Mouse (Mus musculus) MEL (cell line): ENCODE results near the gene Rasgrp1. TPM values are rescaled to one million over a fixed set of nuclear protein-coding genes. Genes with fewer than 3 reads are reported as not detected.

Experiments used
- DNase-seq: peaks from one replicate; pipeline ENCODE4 v3.0.0; 2011; ENCODE audit warnings: low read depth, low spot score
- H3K27ac ChIP-seq: 2 replicates; pipeline ENCODE4 v1.5.1; 2012; ENCODE audit warnings: low read depth, mild to moderate bottlenecking, control low read depth, low read length, moderate library complexity; ENCODE audit not compliant: control insufficient read depth
- H3K27me3 ChIP-seq, 2 experiments: fragments of 150-350 bp in 1 of 2; sonication (generic) in 1 of 2; 2 replicates each; pipeline ENCODE4 v1.6.1; 2012; ENCODE audit warnings: low read length in 2 of 2, mild to moderate bottlenecking in 2 of 2, improper control_type of control experiment in 1 of 2, moderate library complexity in 1 of 2; ENCODE audit not compliant: insufficient read depth in 2 of 2, control insufficient read depth in 1 of 2
- H3K36me3 ChIP-seq, 2 experiments: 2 replicates each; pipeline ENCODE4 v1.6.1; 2012 to 2014; ENCODE audit warnings: low read length in 2 of 2, improper control_type of control experiment in 1 of 2, inconsistent platforms in 1 of 2, mild to moderate bottlenecking in 1 of 2; ENCODE audit not compliant: insufficient read depth in 2 of 2, control insufficient read depth in 1 of 2
- H3K4me1 ChIP-seq, 2 experiments: fragments of 150-350 bp in 1 of 2; sonication (generic) in 1 of 2; 2 replicates each; pipeline ENCODE4 v1.6.1; 2012; ENCODE audit warnings: low read length in 2 of 2, improper control_type of control experiment in 1 of 2, mild to moderate bottlenecking in 1 of 2; ENCODE audit not compliant: insufficient read depth in 2 of 2, control insufficient read depth in 1 of 2
- H3K4me3 ChIP-seq, 2 experiments: fragments of 150-350 bp in 1 of 2; sonication (generic) in 1 of 2; 2 replicates each; pipeline ENCODE4 v1.5.1; 2012; ENCODE audit warnings: low read depth in 2 of 2, low read length in 2 of 2, mild to moderate bottlenecking in 2 of 2, moderate library complexity in 2 of 2, control low read depth in 1 of 2, improper control_type of control experiment in 1 of 2; ENCODE audit not compliant: control insufficient read depth in 1 of 2, insufficient read depth in 1 of 2
- H3K79me2 ChIP-seq: 2 replicates; pipeline ENCODE4 v1.6.1; 2012; ENCODE audit warnings: mild to moderate bottlenecking, low read length, moderate library complexity; ENCODE audit not compliant: control insufficient read depth, poor library complexity, insufficient read depth
- H3K9ac ChIP-seq: 2 replicates; pipeline ENCODE4 v1.6.1; 2012; ENCODE audit warnings: low read depth, mild to moderate bottlenecking, control low read depth, low read length, moderate library complexity; ENCODE audit not compliant: control insufficient read depth, poor library complexity, severe bottlenecking
- H3K9me3 ChIP-seq: fragments of 150-350 bp; sonication (generic); replicated peaks from 2 replicates; pipeline ENCODE4 v1.6.1; 2012; ENCODE audit warnings: mild to moderate bottlenecking, low read length, improper control_type of control experiment, moderate library complexity; ENCODE audit not compliant: insufficient read depth
- JUND ChIP-seq: IDR thresholded peaks from 2 replicates; pipeline ENCODE4 v1.6.1; 2011; ENCODE audit warnings: low read depth, mild to moderate bottlenecking, improper control_type of control experiment, low read length
- MAX ChIP-seq: IDR thresholded peaks from 2 replicates; pipeline ENCODE4 v1.6.1; 2011; ENCODE audit warnings: low read length, improper control_type of control experiment
- MYB ChIP-seq: IDR thresholded peaks from 2 replicates; pipeline ENCODE4 v1.6.1; 2011; ENCODE audit warnings: mild to moderate bottlenecking, low read depth, low read length, improper control_type of control experiment
- POLR2A ChIP-seq, 2 experiments: IDR thresholded peaks; 2 replicates each; pipeline ENCODE4 v1.6.1; 2011 to 2012; ENCODE audit warnings: low read length in 2 of 2, mild to moderate bottlenecking in 2 of 2, control low read depth in 1 of 2, improper control_type of control experiment in 1 of 2, low read depth in 1 of 2, moderate library complexity in 1 of 2; ENCODE audit not compliant: control insufficient read depth in 1 of 2, insufficient read depth in 1 of 2, poor library complexity in 1 of 2
- POLR2AphosphoS5 ChIP-seq: IDR thresholded peaks from 2 replicates; pipeline ENCODE4 v1.6.1; 2012; ENCODE audit warnings: low read depth, borderline replicate concordance, mild to moderate bottlenecking, inconsistent platforms, low read length, moderate library complexity, mixed read lengths
- RCOR1 ChIP-seq: IDR thresholded peaks from 2 replicates; pipeline ENCODE4 v1.6.1; 2012; ENCODE audit warnings: low read depth, mild to moderate bottlenecking, inconsistent platforms, low read length, improper control_type of control experiment
- UBTF ChIP-seq: IDR thresholded peaks from 2 replicates; pipeline ENCODE4 v1.6.1; 2012; ENCODE audit warnings: low read depth, mild to moderate bottlenecking, inconsistent platforms, low read length, improper control_type of control experiment, moderate library complexity, borderline replicate concordance; ENCODE audit not compliant: insufficient read depth
- ZNF384 ChIP-seq: IDR thresholded peaks from 2 replicates; pipeline ENCODE4 v1.6.1; 2012; ENCODE audit warnings: low read depth, mild to moderate bottlenecking, inconsistent platforms, low read length, improper control_type of control experiment
- polyA plus RNA-seq, 2 experiments: library from polyadenylated mRNA; stranded (reverse) in 1 of 2; unstranded in 1 of 2; fragments of >175 nt in 1 of 2; fragments of >200 nt in 1 of 2; gene quantifications; 2 replicates each; pipeline versions ENCODE4 v1.2.1 to v1.2.4; 2012; ENCODE audit warnings: low replicate concordance in 2 of 2, low read depth in 1 of 2; ENCODE audit not compliant: insufficient read length in 2 of 2, insufficient read depth in 1 of 2, missing spikeins in 1 of 2
- total RNA-seq: library from RNA; depleted of rRNA; stranded (reverse); fragments of 300-350 nt; gene quantifications from 2 replicates; pipeline ENCODE4 v1.2.3, GENCODE M21; 2012

Gene Rasgrp1
- total and polyA plus RNA-seq, 3 experiments = not detected

GRCm38 (mm10) chr2:117366478-117366877, 23.7 kb upstream of the Rasgrp1 start:
- no peaks in the 10 kb centered on the region for H3K27me3 ChIP-seq
- no peaks in the 10 kb centered on the region for H3K4me1 ChIP-seq

GRCm38 (mm10) chr2:117364056-117364455, 21.3 kb upstream of the Rasgrp1 start:
- Histone ChIP-seq H3K4me1 (no peaks in the 10 kb centered on the region), H3K79me2 (no peaks in the 10 kb centered on the region), H3K27me3 (no peaks in the 10 kb centered on the region), H3K27ac (no peak overlapping the region), H3K4me3 (no peak overlapping the region), H3K9me3 (no peaks in the 10 kb centered on the region), H3K9ac (no peak overlapping the region), H3K36me3 (no peaks in the 10 kb centered on the region)
- no peak for DNase-seq
- no peak for TF ChIP-seq UBTF
- no peak for TF ChIP-seq MYB

More at GRCm38 (mm10) chr2:117366478-117366877, 23.7 kb upstream of the Rasgrp1 start:
- TF ChIP-seq RCOR1 = no peak
- Histone ChIP-seq H3K27ac (no peak overlapping the region), H3K36me3 (no peaks in the 10 kb centered on the region), H3K9me3 (no peaks in the 10 kb centered on the region), H3K79me2 (no peaks in the 10 kb centered on the region), H3K4me3 (no peak overlapping the region), H3K9ac (no peak overlapping the region)
- no peak for DNase-seq

DNA sequence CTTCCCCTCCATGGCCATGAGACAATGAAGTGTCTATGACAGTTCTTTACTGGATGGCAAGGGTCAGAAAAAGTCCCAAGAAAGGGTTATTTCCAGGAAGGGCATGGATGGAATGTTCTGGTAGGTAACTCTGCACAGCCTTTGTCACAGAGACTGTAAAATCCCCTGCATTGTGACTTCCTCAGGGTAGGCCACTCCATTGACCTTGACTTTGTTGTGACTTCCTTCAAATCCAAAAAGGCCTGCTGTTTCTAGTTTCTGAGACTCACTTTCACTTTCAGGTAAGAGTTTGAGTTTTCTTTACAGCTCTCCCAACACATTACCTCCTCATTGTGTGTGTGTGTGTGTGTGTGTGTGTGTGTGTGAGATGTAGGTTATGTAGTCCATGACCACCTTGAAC, 15.1 kb upstream of the Rasgrp1 start:
- no peaks in the 10 kb centered on the region for H3K79me2 ChIP-seq
- H3K4me3 ChIP-seq = no peak overlapping the region
- no peak overlapping the region for H3K9ac ChIP-seq
- no peaks in the 10 kb centered on the region for H3K36me3 ChIP-seq
- H3K4me1 ChIP-seq = no peaks in the 10 kb centered on the region
- no peak for TF ChIP-seq JUND
- no peak for TF ChIP-seq POLR2A (IDR thresholded peaks at IDR 0.05; ENCODE audit: control insufficient read depth in 1 of 2, insufficient read depth in 1 of 2, low read depth in 1 of 2, low read length in 2 of 2, poor library complexity in 1 of 2)
- no peak for TF ChIP-seq POLR2AphosphoS5
- no peak for TF ChIP-seq MYB
- TF ChIP-seq MAX = no peak
- DNase-seq = no peak
- H3K27me3 ChIP-seq = no peaks in the 10 kb centered on the region; a peak in 2 of 4 replicates
- no peaks in the 10 kb centered on the region for H3K9me3 ChIP-seq
- H3K27ac ChIP-seq = no peak overlapping the region

DNA sequence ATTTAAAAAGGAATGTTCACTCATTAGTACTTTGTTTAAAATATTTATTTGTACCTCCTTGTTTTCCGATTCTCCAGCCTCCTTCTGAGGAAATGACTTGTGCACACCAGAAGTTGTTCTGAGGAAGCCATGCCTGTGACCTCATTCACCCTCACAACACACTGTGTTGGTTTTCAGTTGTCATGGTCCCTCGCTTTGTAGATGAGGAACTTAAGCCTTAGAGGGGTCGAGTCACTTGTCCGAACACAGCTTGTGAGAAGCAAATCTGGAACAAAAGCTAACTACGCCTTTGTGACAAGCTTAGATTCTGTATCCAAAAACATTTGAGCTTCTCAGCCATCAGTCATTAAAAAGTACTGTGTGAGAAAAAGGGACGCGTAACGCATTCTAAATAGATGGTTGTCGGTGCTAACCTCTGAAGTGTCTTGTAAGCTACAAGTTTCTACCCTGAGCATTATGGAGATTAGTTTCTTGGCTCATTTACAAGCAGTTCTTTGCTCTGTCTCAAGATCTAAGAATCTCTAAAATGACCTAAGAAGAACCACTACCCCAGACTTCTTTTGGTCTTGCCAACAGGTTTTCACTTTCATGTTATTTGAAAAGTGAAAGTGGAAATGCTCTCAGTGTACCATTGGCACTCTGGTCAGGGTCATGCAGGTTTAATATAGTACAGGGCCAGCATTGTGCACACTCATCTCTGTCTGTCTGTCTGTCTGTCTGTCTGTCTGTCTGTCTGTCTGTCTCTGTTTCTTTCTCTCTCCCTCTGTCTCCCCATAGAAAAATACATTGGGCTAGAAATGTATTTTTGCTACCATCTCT, 9.7 kb upstream of the Rasgrp1 start:
- no peaks in the 10 kb centered on the region for H3K36me3 ChIP-seq
- TF ChIP-seq JUND (no peak), ZNF384 (no peak)
- H3K9me3 ChIP-seq = no peaks in the 10 kb centered on the region
- H3K79me2 ChIP-seq = no peaks in the 10 kb centered on the region
- no peak overlapping the region for H3K4me3 ChIP-seq
- H3K27me3 ChIP-seq = no peaks in the 10 kb centered on the region; a peak in 2 of 4 replicates
- no peak overlapping the region for H3K27ac ChIP-seq
- no peak overlapping the region for H3K9ac ChIP-seq
- DNase-seq = no peak
- H3K4me1 ChIP-seq = no peaks in the 10 kb centered on the region
